Mouse (Mus musculus) E14TG2a.4 (cell line): ENCODE data around the gene Trpc4ap.
A peak's percentile ranks its signal among the peaks of the same experiment; 100 is the strongest.

Experiments used
- H3K27me3 ChIP-seq: 2 replicates; pipeline ENCODE4 v1.6.1; 2014; ENCODE audit warnings: low read length, control low read depth; ENCODE audit not compliant: insufficient read depth
- H3K36me3 ChIP-seq: 2 replicates; pipeline ENCODE4 v1.6.1; 2014; ENCODE audit warnings: low read length, control low read depth; ENCODE audit not compliant: insufficient read depth
- H3K4me1 ChIP-seq: replicated peaks from 2 replicates; pipeline ENCODE4 v1.6.1; 2014; ENCODE audit warnings: low read depth, low read length, control low read depth
- H3K4me3 ChIP-seq: replicated peaks from 2 replicates; pipeline ENCODE4 v1.5.1; 2014; ENCODE audit warnings: mild to moderate bottlenecking, low read length
- H3K9me3 ChIP-seq: 2 replicates; pipeline ENCODE4 v1.6.1; 2014; ENCODE audit warnings: low read length, control low read depth
- CTCF ChIP-seq: conservative IDR thresholded peaks from 2 replicates; pipeline ENCODE4 v1.5.1; 2014; ENCODE audit warnings: low read length
- NANOG ChIP-seq: IDR thresholded peaks from 2 replicates; pipeline ENCODE4 v1.6.1; 2014; ENCODE audit warnings: borderline replicate concordance, low read length, mixed read lengths
- POU5F1 ChIP-seq: IDR thresholded peaks from 2 replicates; pipeline ENCODE4 v1.6.1; 2014; ENCODE audit warnings: low read length, borderline replicate concordance

Trpc4ap gene

DNA sequence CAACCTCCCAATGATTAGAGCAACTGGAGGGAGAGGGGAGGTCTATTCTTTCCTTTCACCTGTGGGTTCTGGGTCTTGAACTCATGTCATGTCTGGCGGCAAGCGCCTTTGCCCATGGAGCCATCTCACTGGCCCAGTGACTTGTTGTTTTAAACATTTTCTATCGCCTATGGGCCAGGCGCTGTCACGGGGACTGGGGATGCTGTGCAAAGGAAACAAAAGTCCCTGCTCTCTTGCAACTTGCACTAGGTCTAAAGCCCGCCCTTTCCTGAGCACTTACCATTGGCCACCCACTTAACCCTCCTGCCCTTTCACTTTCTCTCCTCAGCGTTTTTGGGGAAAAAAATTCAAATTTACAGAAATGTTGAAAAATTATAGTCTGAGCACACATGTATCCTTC is 4.7 kb upstream of the Trpc4ap start:
- Histone ChIP-seq H3K4me3 (no peak overlapping the region), H3K4me1 (peaks cover 15% of the 10 kb centered on the region), H3K27me3 (no peaks in the 10 kb centered on the region), H3K36me3 (peaks cover 4% of the 10 kb centered on the region; the same call in 1 of the 2 replicates), H3K9me3 (peaks cover 5% of the 10 kb centered on the region; the same call in 1 of the 2 replicates)
- TF ChIP-seq NANOG (no peak), CTCF (no peak), POU5F1 (no peak)

DNA sequence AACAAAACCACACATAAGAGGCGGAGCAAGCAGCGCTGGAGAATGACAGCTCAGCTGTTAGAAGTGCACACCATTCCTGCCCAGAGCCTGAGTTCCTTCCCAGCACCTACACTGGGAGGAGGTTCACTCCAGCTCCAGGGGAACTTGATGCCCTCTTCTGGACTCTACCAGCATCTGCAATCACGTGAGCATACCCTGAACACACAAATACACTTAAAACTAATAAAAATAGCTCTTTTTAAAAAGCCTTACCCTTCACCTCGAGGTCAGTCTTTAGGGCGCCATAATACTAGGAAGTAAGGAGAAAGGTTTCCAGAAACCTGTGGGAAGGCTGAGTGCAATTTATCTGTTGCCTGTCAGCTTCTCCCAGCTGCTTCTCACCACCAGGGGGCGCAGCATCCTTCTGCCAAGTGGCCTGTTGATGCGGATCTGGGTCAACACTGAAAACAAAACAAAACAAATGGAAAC is 3.9 kb upstream of the Trpc4ap start:
- peaks cover 5% of the 10 kb centered on the region; the same call in 1 of the 2 replicates for H3K9me3 ChIP-seq
- H3K36me3 ChIP-seq = no peaks in the 10 kb centered on the region
- peaks cover 12% of the 10 kb centered on the region; the same call in 1 of the 2 replicates for H3K4me1 ChIP-seq
- TF ChIP-seq POU5F1 (no peak), CTCF (peak; percentile 95), NANOG (no peak)
- no peaks in the 10 kb centered on the region for H3K27me3 ChIP-seq
- H3K4me3 ChIP-seq = no peak overlapping the region

DNA sequence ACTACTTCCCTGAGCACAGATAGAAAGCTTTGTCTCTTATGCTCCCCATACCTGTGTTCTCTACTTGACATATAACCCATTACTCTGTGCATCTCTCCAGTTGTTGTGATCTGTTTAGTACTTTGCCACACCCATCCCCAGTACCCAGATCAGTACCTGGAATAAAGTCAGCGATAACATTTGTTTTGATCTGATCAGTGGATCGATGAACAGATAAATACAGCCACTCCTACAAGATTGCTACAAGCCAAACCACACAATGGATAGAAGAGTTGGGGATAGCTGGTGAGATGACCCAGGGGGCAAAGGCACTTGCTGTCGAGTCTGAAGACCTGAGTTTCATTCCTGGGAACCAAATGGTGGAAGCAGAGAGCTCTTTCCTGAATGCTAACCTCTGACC is 3.1 kb upstream of the Trpc4ap start:
- no peaks in the 10 kb centered on the region for H3K27me3 ChIP-seq
- no peaks in the 10 kb centered on the region for H3K36me3 ChIP-seq
- no peak for TF ChIP-seq NANOG
- TF ChIP-seq POU5F1 = no peak
- TF ChIP-seq CTCF = no peak
- peaks cover 5% of the 10 kb centered on the region; the same call in 1 of the 2 replicates for H3K9me3 ChIP-seq
- H3K4me1 ChIP-seq = peaks cover 13% of the 10 kb centered on the region; the same call in 1 of the 2 replicates
- no peak overlapping the region for H3K4me3 ChIP-seq

DNA sequence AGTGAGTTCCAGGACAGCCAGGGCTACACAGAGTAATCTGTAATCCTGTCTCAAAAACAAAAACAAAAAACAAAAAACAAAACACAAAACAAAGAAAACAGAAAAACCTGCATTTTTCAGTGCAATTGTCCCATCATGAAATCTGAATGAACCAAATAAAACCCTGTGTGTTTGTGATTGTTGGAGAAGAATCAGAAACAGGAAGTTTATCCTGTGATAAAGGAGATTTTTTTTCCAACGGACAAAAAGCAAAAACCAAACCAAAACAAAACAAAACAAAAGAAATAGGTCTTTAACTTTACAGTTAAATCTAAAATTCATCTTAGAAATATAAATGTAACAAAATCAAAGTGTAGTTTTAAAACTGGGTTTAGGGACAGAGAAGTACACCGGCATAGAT is 2.4 kb upstream of the Trpc4ap start:
- Histone ChIP-seq H3K4me3 (no peak overlapping the region), H3K27me3 (no peaks in the 10 kb centered on the region), H3K36me3 (no peaks in the 10 kb centered on the region), H3K9me3 (peaks cover 5% of the 10 kb centered on the region; the same call in 1 of the 2 replicates), H3K4me1 (peaks cover 13% of the 10 kb centered on the region; the same call in 1 of the 2 replicates)
- TF ChIP-seq NANOG = no peak
- TF ChIP-seq POU5F1 = no peak
- no peak for TF ChIP-seq CTCF

DNA sequence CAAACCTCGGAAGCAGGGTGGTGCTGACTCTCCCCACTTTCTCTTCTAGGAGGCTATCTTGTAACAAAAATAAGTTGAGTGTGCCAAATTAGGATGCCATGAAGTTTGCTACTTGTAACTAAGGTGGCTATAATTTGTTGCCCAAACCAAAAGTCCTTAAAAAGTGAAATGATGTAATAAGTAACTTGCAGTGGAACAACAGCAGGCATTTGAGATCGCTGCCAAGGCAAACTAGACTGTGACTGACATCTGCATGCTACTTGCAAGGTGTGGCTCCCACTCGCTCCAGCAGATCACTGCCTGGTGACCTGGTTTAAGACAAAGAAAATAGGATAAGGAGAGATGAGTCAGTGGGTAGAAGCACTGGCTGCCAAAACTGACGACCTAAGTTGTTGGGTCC is 952 bp upstream of the Trpc4ap start:
- no peaks in the 10 kb centered on the region for H3K9me3 ChIP-seq
- no peak overlapping the region for H3K4me3 ChIP-seq
- no peaks in the 10 kb centered on the region for H3K27me3 ChIP-seq
- peaks cover 16% of the 10 kb centered on the region; the same call in 1 of the 2 replicates for H3K4me1 ChIP-seq
- no peaks in the 10 kb centered on the region for H3K36me3 ChIP-seq
- TF ChIP-seq CTCF = no peak
- no peak for TF ChIP-seq POU5F1
- no peak for TF ChIP-seq NANOG

DNA sequence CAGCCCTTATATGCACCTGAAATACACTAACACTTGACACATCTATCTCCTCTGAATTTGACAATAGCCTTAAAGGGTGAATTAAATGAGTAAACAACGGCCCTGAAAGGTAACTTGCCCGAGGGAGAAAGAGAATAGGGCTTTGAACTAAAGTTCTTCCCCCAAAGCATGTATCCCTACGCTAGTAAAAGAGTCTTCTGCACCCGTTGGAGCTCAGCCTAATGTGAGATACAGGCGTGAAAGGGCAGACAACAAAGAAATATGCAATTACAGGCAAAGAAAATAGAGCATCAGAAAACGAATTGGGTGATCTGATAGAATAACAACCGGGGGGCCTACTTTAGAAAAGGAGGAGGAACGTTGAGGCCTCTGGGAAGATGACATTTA is 855 bp downstream of the Trpc4ap start:
- no peak for TF ChIP-seq NANOG
- no peak for TF ChIP-seq CTCF
- no peak for TF ChIP-seq POU5F1

DNA sequence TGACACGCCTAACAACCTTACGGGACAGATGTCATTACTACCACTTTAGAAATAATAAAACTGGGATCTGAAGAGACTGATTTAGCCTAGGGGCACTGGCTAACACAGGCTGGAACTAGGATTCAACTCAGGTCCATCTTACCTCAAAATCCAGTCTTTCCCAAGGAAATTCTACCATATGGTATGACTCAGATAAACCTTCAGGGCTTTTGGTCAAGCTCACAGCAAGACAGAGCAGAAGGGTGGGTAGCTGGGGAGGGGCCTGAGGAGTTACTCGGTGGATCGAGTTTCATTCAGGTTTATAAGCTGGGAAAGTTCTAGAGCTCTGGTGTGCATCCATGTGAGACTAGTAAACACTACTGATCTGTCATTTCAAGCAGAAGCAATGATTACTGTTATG is 3.0 kb downstream of the Trpc4ap start:
- no peaks in the 10 kb centered on the region for H3K9me3 ChIP-seq
- no peaks in the 10 kb centered on the region for H3K27me3 ChIP-seq
- no peak overlapping the region for H3K4me3 ChIP-seq
- peaks cover 13% of the 10 kb centered on the region; the same call in 1 of the 2 replicates for H3K4me1 ChIP-seq
- H3K36me3 ChIP-seq = no peaks in the 10 kb centered on the region; the same call in 1 of the 2 replicates
- TF ChIP-seq CTCF (no peak), NANOG (no peak), POU5F1 (no peak)

More for the DNA sequence above, 855 bp downstream of the Trpc4ap start:
- no peaks in the 10 kb centered on the region for H3K27me3 ChIP-seq
- H3K36me3 ChIP-seq = no peaks in the 10 kb centered on the region; the same call in 1 of the 2 replicates
- peak overlapping the region; percentile 88 for H3K4me3 ChIP-seq
- no peaks in the 10 kb centered on the region for H3K9me3 ChIP-seq
- H3K4me1 ChIP-seq = peaks cover 19% of the 10 kb centered on the region; the same call in 1 of the 2 replicates

DNA sequence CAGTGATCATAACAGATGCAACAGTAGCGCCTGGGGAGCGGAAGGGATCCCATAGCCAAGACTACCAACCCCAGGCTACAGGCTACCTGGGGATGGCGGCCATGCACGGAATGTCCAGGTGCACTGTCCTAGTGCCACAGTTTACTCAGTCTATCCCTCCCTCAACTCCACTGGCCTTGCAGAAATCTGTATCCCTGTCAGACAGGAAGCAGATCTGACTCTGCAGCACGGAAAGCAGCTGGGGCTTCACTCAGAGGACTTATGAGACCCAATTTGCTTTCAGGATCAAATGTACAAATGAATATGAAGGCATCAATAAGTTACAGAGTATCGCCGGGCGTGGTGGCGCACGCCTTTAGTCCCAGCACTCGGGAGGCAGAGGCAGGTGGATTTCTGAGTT is 4.4 kb downstream of the Trpc4ap start:
- no peaks in the 10 kb centered on the region for H3K27me3 ChIP-seq
- no peak overlapping the region for H3K4me3 ChIP-seq
- H3K36me3 ChIP-seq = no peaks in the 10 kb centered on the region; the same call in 1 of the 2 replicates
- no peaks in the 10 kb centered on the region for H3K9me3 ChIP-seq
- H3K4me1 ChIP-seq = peaks cover 19% of the 10 kb centered on the region
- no peak for TF ChIP-seq POU5F1

DNA sequence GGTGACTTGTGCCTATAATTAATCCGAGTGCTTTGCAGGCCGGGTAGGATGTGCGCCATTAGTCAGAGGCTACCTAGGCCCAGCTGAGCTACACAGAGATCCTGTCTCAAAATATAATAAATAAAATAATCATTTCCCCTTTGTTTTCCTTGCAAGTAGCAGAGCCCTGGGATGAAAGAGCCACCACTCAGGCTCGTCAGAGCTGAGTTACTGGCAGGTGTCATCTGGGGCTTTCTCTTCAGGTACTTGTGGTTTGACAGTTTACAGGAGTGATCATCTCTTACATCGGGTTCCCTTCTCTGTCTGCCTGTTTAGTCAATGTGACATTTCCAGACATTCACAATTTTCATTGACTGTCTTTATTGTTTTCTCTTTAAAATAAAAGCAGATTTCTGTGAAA is 5.6 kb downstream of the Trpc4ap start:
- H3K4me3 ChIP-seq = no peak overlapping the region
- no peaks in the 10 kb centered on the region; the same call in 1 of the 2 replicates for H3K36me3 ChIP-seq
- H3K4me1 ChIP-seq = peaks cover 19% of the 10 kb centered on the region
- no peak for TF ChIP-seq CTCF
- no peak for TF ChIP-seq POU5F1
- TF ChIP-seq NANOG = no peak
- H3K27me3 ChIP-seq = no peaks in the 10 kb centered on the region
- H3K9me3 ChIP-seq = no peaks in the 10 kb centered on the region

DNA sequence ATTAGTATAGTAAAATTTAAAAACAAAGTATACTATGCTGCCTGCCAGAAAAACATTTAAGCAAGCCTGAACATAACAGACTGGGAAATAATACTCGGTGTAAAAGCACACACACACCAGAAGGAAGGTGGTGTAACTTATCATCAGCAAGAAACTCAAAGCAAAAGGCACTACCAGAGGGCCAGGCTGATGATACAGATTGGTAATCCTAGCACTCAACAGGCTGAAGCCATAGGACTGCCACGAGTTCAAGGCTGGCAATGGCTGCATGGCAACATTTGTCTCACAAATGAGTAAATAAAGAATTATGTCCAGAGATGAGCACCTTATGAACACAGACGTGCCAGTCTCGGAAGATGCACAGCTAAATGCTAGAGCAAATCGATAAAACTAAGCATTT is 8.4 kb downstream of the Trpc4ap start:
- no peaks in the 10 kb centered on the region for H3K27me3 ChIP-seq
- no peaks in the 10 kb centered on the region; the same call in 1 of the 2 replicates for H3K36me3 ChIP-seq
- no peak overlapping the region for H3K4me3 ChIP-seq
- peaks cover 9% of the 10 kb centered on the region; the same call in 1 of the 2 replicates for H3K4me1 ChIP-seq
- H3K9me3 ChIP-seq = no peaks in the 10 kb centered on the region
- no peak for TF ChIP-seq CTCF
- TF ChIP-seq POU5F1 = no peak
- no peak for TF ChIP-seq NANOG
